Mouse (Mus musculus): ENCODE results near the gene Gsg1l2. TPM values are rescaled to one million over a fixed set of nuclear protein-coding genes. Genes with fewer than 3 reads are reported as not detected.

Gsg1l2 gene
- polyA plus RNA-seq, 1 experiment from 2014 or later = not detected

DNA sequence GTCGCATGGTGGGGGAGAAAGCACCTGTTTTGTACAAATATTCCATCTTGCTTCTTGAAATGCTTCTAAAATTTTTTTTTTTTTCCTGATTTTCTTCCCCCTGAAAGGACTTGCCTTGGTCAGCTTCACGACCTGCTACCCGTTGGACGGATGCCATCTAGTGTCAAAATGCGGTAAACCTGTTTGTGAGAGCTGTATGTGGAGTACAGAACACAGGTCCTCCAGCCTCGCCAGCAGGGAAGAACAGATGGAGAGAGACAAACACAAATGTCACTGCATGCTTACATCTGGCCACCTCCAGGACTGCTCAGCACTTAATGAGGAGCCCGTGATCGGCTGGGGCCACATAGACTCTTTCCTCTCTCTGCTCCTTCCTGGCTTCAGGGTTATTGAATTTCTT, 1.8 kb upstream of the Gsg1l2 start:
- Histone ChIP-seq H3K27ac (replicated peaks) (no peak overlapping the region), H3K4me3 (no peak overlapping the region), H3K9me3 (no peaks in the 10 kb centered on the region), H3K9ac (no peak overlapping the region), H3K36me3 (no peaks in the 10 kb centered on the region), H3K4me1 (replicated peaks) (no peaks in the 10 kb centered on the region), H3K27me3 (no peaks in the 10 kb centered on the region), H3K4me2 (no peak overlapping the region)
- 21% methylated on average over 8 of the region's 8 CpGs for WGBS
- 0 out of 2 replicates have a peak, but pooled peaks have one; percentile 45 for ATAC-seq (ENCODE audit: low FRiP score, low read depth)

GRCm38 (mm10) chr11:67790182-67790581, 15.8 kb downstream of the Gsg1l2 start:
- Histone ChIP-seq H3K36me3 (no peaks in the 10 kb centered on the region), H3K4me1 (replicated peaks) (no peaks in the 10 kb centered on the region), H3K4me3 (no peak overlapping the region), H3K4me2 (no peak overlapping the region), H3K9me3 (no peaks in the 10 kb centered on the region), H3K27me3 (no peaks in the 10 kb centered on the region), H3K9ac (no peak overlapping the region), H3K27ac (replicated peaks) (no peak overlapping the region)
- WGBS = 84% methylated on average over 11 of the region's 11 CpGs
- ATAC-seq (ENCODE audit: low FRiP score, low read depth) = no peak

GRCm38 (mm10) chr11:67797931-67798330, 23.5 kb downstream of the Gsg1l2 start, which contains the start of gene Dhrs7c:
Dhrs7c (plus strand) TSS chr11:67798187.
- no peaks in the 10 kb centered on the region for H3K36me3 ChIP-seq
- no peaks in the 10 kb centered on the region for H3K9me3 ChIP-seq
- no peak within 1 kb of the TSS for H3K4me3 ChIP-seq
- 75% methylated on average over 7 of the region's 7 CpGs for WGBS
- H3K27me3 ChIP-seq = no peaks in the 10 kb centered on the region
- no peak for ATAC-seq (ENCODE audit: low FRiP score, low read depth)
- no peaks in the 10 kb centered on the region for H3K4me1 ChIP-seq (replicated peaks)
- H3K9ac ChIP-seq = no peak within 1 kb of the TSS
- no peak within 1 kb of the TSS for H3K4me2 ChIP-seq
- no peak within 1 kb of the TSS for H3K27ac ChIP-seq (replicated peaks)

DNA sequence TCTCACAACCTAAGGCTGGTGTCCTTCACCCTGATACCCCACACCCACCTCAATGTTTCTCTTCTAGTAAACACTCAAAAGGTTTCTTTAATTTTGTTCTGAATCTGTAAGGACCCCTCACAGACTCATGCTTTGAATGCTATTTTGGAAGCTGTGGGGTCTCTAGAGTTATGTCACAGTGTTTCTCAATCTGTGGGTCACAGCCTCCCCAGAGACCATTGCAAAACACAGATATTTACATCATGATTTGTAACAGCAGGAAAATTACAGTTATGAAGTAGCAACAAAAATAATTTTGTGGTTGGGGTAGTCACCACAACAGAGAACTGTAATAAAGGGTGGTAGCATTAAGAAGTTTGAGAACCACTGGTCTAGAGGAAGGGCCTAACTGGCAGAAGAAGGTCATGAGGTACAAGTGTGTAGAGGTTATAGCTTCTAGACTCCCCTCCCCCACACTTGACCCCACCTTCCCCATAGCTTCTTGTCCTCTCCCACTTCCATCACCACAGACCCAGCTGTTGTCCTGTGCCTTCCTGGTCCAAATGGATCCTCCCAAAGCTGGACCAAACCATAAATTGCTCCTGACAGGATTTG, 25.8 kb downstream of the Gsg1l2 start:
- no peaks in the 10 kb centered on the region for H3K27me3 ChIP-seq
- no peak overlapping the region for H3K4me3 ChIP-seq
- H3K4me1 ChIP-seq (replicated peaks) = no peaks in the 10 kb centered on the region
- no peaks in the 10 kb centered on the region for H3K9me3 ChIP-seq
- no peak overlapping the region for H3K4me2 ChIP-seq
- no peak for ATAC-seq (ENCODE audit: low FRiP score, low read depth)
- H3K36me3 ChIP-seq = no peaks in the 10 kb centered on the region
- H3K9ac ChIP-seq = no peak overlapping the region
- H3K27ac ChIP-seq (replicated peaks) = no peak overlapping the region

DNA sequence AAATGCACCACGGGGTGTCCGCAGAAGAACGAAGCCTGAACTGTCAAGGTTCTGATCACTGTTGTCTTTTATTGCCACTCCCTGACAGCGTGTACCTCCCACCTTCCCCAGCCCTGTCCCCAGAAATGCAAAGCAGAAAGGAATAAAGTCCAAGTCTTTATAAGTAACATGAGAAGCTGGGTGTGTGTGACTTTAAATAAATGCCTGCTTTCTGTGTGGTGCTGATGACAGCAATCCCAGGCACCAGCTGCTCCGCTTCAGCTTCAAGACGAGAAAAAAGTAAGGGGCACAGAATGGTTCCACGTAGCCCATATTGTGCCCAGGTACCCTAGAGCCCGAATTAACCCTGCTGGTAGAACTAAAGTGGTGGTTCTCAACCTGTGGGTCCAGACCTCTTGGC, 26.8 kb downstream of the Gsg1l2 start:
- H3K9me3 ChIP-seq = no peaks in the 10 kb centered on the region
- 81% methylated on average over 8 of the region's 8 CpGs for WGBS

GRCm38 (mm10) chr11:67805538-67805937, 31.1 kb downstream of the Gsg1l2 start:
- Histone ChIP-seq H3K27me3 (no peaks in the 10 kb centered on the region), H3K27ac (replicated peaks) (no peak overlapping the region), H3K9ac (no peak overlapping the region), H3K9me3 (no peaks in the 10 kb centered on the region), H3K4me2 (no peak overlapping the region), H3K4me1 (replicated peaks) (no peaks in the 10 kb centered on the region), H3K4me3 (no peak overlapping the region), H3K36me3 (no peaks in the 10 kb centered on the region)
- WGBS = 94% methylated on average over 1 of the region's 1 CpGs
- no peak for ATAC-seq (ENCODE audit: low FRiP score, low read depth)

More for the DNA sequence above, 26.8 kb downstream of the Gsg1l2 start:
- no peak overlapping the region for H3K4me2 ChIP-seq
- no peak for ATAC-seq (ENCODE audit: low FRiP score, low read depth)
- H3K36me3 ChIP-seq = no peaks in the 10 kb centered on the region
- no peaks in the 10 kb centered on the region for H3K4me1 ChIP-seq (replicated peaks)
- H3K27ac ChIP-seq (replicated peaks) = no peak overlapping the region
- no peak overlapping the region for H3K9ac ChIP-seq
- H3K27me3 ChIP-seq = no peaks in the 10 kb centered on the region
- no peak overlapping the region for H3K4me3 ChIP-seq

DNA sequence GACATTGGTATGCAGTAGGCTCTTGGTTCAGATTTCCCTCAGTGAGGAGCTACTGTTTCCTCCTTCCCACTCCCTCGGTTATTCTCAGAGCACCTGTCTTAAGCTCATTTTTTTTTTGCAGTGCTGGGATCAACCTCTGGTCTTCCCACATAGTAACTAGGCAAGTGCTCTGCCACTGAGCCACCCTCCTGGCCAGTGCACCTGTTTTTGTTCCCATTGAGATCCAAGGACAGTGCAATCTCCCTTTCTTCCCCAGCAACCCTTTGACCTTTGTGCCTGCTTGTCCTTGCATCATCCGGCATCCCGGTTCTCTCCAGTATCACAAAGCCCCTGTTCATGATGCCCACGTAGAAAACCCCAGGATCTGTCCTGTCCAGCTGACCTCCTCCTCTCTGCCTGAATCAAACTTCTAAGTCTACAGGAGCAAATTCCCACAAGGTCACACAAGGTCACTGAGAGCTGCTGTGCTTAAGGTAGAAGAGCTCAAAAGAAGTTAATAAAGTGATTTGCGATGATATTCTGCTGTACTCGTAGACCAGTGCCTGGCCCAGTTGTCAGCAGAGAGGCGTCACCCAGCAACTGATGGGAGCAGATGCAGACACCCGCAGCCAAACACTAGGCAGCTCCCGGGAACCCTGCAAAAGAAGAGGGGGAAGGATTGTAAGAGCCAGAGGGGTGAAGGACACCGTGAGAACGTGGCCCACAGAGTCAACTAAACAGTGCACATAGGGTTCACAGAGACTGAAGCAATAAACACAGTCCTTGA, 32.6 kb downstream of the Gsg1l2 start:
- ATAC-seq (ENCODE audit: low FRiP score, low read depth) = no peak
- H3K4me3 ChIP-seq = no peak overlapping the region
- H3K9me3 ChIP-seq = no peaks in the 10 kb centered on the region
- H3K27ac ChIP-seq (replicated peaks) = no peak overlapping the region
- H3K4me1 ChIP-seq (replicated peaks) = no peaks in the 10 kb centered on the region
- no peak overlapping the region for H3K9ac ChIP-seq
- H3K36me3 ChIP-seq = no peaks in the 10 kb centered on the region
- H3K27me3 ChIP-seq = no peaks in the 10 kb centered on the region
- H3K4me2 ChIP-seq = no peak overlapping the region
- 86% methylated on average over 11 of the region's 11 CpGs for WGBS

- no peaks in the 10 kb centered on the region for H3K9me3 ChIP-seq
- no peak overlapping the region for H3K27ac ChIP-seq (replicated peaks)
- WGBS = 74% methylated on average over 5 of the region's 5 CpGs
- H3K4me2 ChIP-seq = no peak overlapping the region
- no peak for ATAC-seq (ENCODE audit: low FRiP score, low read depth)
- H3K27me3 ChIP-seq = no peaks in the 10 kb centered on the region
- no peak overlapping the region for H3K4me3 ChIP-seq
- no peaks in the 10 kb centered on the region for H3K4me1 ChIP-seq (replicated peaks)
- no peaks in the 10 kb centered on the region for H3K36me3 ChIP-seq
- no peak overlapping the region for H3K9ac ChIP-seq
Measured at GRCm38 (mm10) chr11:67808051-67808450, 33.6 kb downstream of the Gsg1l2 start.

- Histone ChIP-seq H3K4me2 (no peak overlapping the region), H3K4me1 (replicated peaks) (no peaks in the 10 kb centered on the region), H3K36me3 (no peaks in the 10 kb centered on the region), H3K4me3 (no peak overlapping the region), H3K9ac (no peak overlapping the region), H3K9me3 (no peaks in the 10 kb centered on the region), H3K27me3 (no peaks in the 10 kb centered on the region), H3K27ac (replicated peaks) (no peak overlapping the region)
- WGBS = 82% methylated on average over 6 of the region's 6 CpGs
- no peak for ATAC-seq (ENCODE audit: low FRiP score, low read depth)
Measured at GRCm38 (mm10) chr11:67811535-67811934, 37.1 kb downstream of the Gsg1l2 start.

DNA sequence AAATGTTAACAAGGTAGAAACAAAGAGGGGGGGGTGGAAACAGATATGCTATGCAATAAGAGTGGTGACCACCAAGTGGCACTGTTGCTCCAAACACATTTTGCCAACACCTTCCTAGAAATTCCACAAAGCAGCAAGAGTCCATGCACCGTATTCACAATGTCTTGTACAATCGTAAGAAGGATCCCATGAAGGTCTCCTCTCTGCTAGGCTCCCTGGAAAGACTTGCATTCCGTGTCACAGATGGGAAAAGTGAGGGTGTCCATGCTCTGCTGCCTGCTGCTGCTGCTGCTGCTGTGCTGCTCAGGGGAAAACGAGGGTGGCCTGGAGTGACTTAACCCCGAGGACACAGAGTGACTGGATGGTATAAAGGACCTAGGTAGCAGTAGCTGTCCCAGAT, 45.2 kb downstream of the Gsg1l2 start:
- no peaks in the 10 kb centered on the region for H3K36me3 ChIP-seq
- peaks cover 3% of the 10 kb centered on the region for H3K4me1 ChIP-seq (replicated peaks)
- H3K4me2 ChIP-seq = peak overlapping the region; percentile 52
- no peaks in the 10 kb centered on the region for H3K9me3 ChIP-seq
- 21% methylated on average over 5 of the region's 5 CpGs for WGBS
- H3K9ac ChIP-seq = peak overlapping the region; percentile 43; the same call in 1 of the 2 replicates
- H3K4me3 ChIP-seq = peak overlapping the region; percentile 17; the same call in 1 of the 2 replicates
- H3K27ac ChIP-seq (replicated peaks) = no peak overlapping the region
- ATAC-seq (ENCODE audit: low FRiP score, low read depth) = no peak
- no peaks in the 10 kb centered on the region for H3K27me3 ChIP-seq

GRCm38 (mm10) chr11:67820221-67820620, 45.8 kb downstream of the Gsg1l2 start:
- 24% methylated on average over 4 of the region's 4 CpGs for WGBS
- Histone ChIP-seq H3K9ac (no peak overlapping the region), H3K27ac (replicated peaks) (no peak overlapping the region), H3K9me3 (no peaks in the 10 kb centered on the region), H3K4me3 (no peak overlapping the region), H3K4me2 (peak overlapping the region; percentile 52; the same call in 1 of the 2 replicates), H3K4me1 (replicated peaks) (peaks cover 3% of the 10 kb centered on the region), H3K36me3 (no peaks in the 10 kb centered on the region), H3K27me3 (no peaks in the 10 kb centered on the region)
- ATAC-seq (ENCODE audit: low FRiP score, low read depth) = no peak

- Histone ChIP-seq H3K36me3 (no peaks in the 10 kb centered on the region), H3K4me1 (replicated peaks) (peaks cover 3% of the 10 kb centered on the region), H3K9ac (no peak overlapping the region), H3K4me3 (no peak overlapping the region), H3K9me3 (no peaks in the 10 kb centered on the region), H3K27me3 (no peaks in the 10 kb centered on the region), H3K27ac (replicated peaks) (no peak overlapping the region), H3K4me2 (no peak overlapping the region)
- 80% methylated on average over 6 of the region's 6 CpGs for WGBS
- ATAC-seq (ENCODE audit: low FRiP score, low read depth) = no peak
Measured at GRCm38 (mm10) chr11:67821560-67821959, 47.2 kb downstream of the Gsg1l2 start.

Measured in hindbrain, embryonic 15.5 days (tissue).